Mouse (Mus musculus) bone marrow macrophage, adult 2 months (primary cell): ENCODE results near the gene Inava.

Source experiments
- CTCF ChIP-seq: IDR thresholded peaks from 2 replicates; pipeline ENCODE4 v1.5.1; 2012; ENCODE audit warnings: low read depth, mild to moderate bottlenecking, low read length, moderate library complexity
- POLR2A ChIP-seq: IDR thresholded peaks from 2 replicates; pipeline ENCODE4 v1.6.1; 2012; ENCODE audit warnings: mild to moderate bottlenecking, low read depth, low read length, borderline replicate concordance

GRCm38 (mm10) chr1:136231596-136231995 is 2.5 kb downstream of the Inava start:
- TF ChIP-seq CTCF (no peak), POLR2A (no peak)
